Mouse (Mus musculus) liver, embryonic 14.5 days (tissue): ENCODE data around the gene Synpo2l. TPM values are rescaled to one million over a fixed set of nuclear protein-coding genes. Genes with fewer than 3 reads are reported as not detected.
"Not testable (repeated sequence)": the region's sequence is repeated elsewhere in the genome, so short reads cannot be mapped to it uniquely, and the experiment has no call there.

Source experiments
- ATAC-seq: fragments of 200-750 bp; cut with Nextera tagmentation; 2 replicates; pipeline ENCODE4 v1.8.0; 2017; ENCODE audit warnings: moderate number of reproducible peaks, mild to moderate bottlenecking, moderate library complexity; ENCODE audit not compliant: insufficient read depth
- DNase-seq, 3 experiments: peaks; one replicate each; pipeline ENCODE4 v3.0.0-alpha.2; 2012 to 2013; ENCODE audit warnings: low read depth in 3 of 3, low spot score in 3 of 3
- H3K27ac ChIP-seq: fragments of 300-500 bp; sonication (generic); 2 replicates; pipeline ENCODE4 v1.5.1; 2014; ENCODE audit warnings: moderate library complexity, mild to moderate bottlenecking, control low read depth, inconsistent platforms
- H3K27me3 ChIP-seq: fragments of 300-500 bp; sonication (generic); 2 replicates; pipeline ENCODE4 v1.6.1; 2014; ENCODE audit warnings: mild to moderate bottlenecking, low read length, moderate library complexity; ENCODE audit not compliant: control insufficient read depth, insufficient read depth
- H3K36me3 ChIP-seq: fragments of 300-500 bp; sonication (generic); replicated peaks from 2 replicates; pipeline ENCODE4 v1.6.1; 2014; ENCODE audit warnings: low read depth; ENCODE audit not compliant: control insufficient read depth, insufficient read depth
- H3K4me1 ChIP-seq, 2 experiments: fragments of 200-500 bp in 1 of 2; fragments of 300-500 bp in 1 of 2; sonication (generic) in 1 of 2; replicated peaks; 2 replicates each; pipeline ENCODE4 v1.6.1; 2012 to 2014; ENCODE audit warnings: antibody characterized with exemption in 1 of 2, inconsistent platforms in 1 of 2, low read length in 1 of 2; ENCODE audit not compliant: control insufficient read depth in 2 of 2, insufficient read depth in 2 of 2
- H3K4me2 ChIP-seq: fragments of 300-500 bp; sonication (generic); 2 replicates; pipeline ENCODE4 v1.6.1; 2014; ENCODE audit warnings: low read depth, mild to moderate bottlenecking, control low read depth, moderate library complexity
- H3K4me3 ChIP-seq, 2 experiments: fragments of 200-500 bp in 1 of 2; fragments of 300-500 bp in 1 of 2; sonication (generic) in 1 of 2; 2 replicates each; pipeline ENCODE4 v1.5.1; 2012 to 2014; ENCODE audit warnings: low read depth in 2 of 2, low read length in 2 of 2, mild to moderate bottlenecking in 2 of 2, control low read depth in 1 of 2, inconsistent platforms in 1 of 2, moderate library complexity in 1 of 2; ENCODE audit not compliant: insufficient read depth in 1 of 2
- H3K9ac ChIP-seq: fragments of 300-500 bp; sonication (generic); replicated peaks from 2 replicates; pipeline ENCODE4 v1.6.1; 2014; ENCODE audit warnings: mild to moderate bottlenecking, control low read depth, moderate library complexity
- H3K9me3 ChIP-seq: fragments of 300-500 bp; sonication (generic); 2 replicates; pipeline ENCODE4 v1.6.1; 2016; ENCODE audit warnings: low read length, mixed read lengths; ENCODE audit not compliant: control insufficient read depth
- CTCF ChIP-seq: IDR thresholded peaks from 2 replicates; pipeline ENCODE4 v1.5.1; 2016; ENCODE audit warnings: antibody characterized with exemption, low read depth, control low read depth
- EP300 ChIP-seq: IDR thresholded peaks from 2 replicates; pipeline ENCODE4 v1.6.1; 2016; ENCODE audit warnings: antibody characterized with exemption, low read depth
- WGBS: fragments of 180-500 bp; shearing (Covaris S2); extraction: QIAGEN DNeasy Blood & Tissue Kit; methylation state at CpG from one replicate; pipeline ENCODE4 v1.1.7; 2014; ENCODE audit not compliant: insufficient replicate concordance; 5-methylcytosine and 5-hydroxymethylcytosine counted together
- polyA plus RNA-seq, 2 experiments: library from polyadenylated mRNA; depleted of rRNA in 1 of 2; stranded (reverse) in 1 of 2; unstranded in 1 of 2; fragments of >200 nt; fragmentation: Nextera tagmentation in 1 of 2; extraction: Ambion mirVana in 1 of 2; gene quantifications; 2 replicates each; pipeline versions ENCODE4 v1.2.1 to v1.2.3; 2012 to 2014

Gene Synpo2l
- polyA plus RNA-seq, 2 experiments: 0.02 TPM; not detected in 1

DNA sequence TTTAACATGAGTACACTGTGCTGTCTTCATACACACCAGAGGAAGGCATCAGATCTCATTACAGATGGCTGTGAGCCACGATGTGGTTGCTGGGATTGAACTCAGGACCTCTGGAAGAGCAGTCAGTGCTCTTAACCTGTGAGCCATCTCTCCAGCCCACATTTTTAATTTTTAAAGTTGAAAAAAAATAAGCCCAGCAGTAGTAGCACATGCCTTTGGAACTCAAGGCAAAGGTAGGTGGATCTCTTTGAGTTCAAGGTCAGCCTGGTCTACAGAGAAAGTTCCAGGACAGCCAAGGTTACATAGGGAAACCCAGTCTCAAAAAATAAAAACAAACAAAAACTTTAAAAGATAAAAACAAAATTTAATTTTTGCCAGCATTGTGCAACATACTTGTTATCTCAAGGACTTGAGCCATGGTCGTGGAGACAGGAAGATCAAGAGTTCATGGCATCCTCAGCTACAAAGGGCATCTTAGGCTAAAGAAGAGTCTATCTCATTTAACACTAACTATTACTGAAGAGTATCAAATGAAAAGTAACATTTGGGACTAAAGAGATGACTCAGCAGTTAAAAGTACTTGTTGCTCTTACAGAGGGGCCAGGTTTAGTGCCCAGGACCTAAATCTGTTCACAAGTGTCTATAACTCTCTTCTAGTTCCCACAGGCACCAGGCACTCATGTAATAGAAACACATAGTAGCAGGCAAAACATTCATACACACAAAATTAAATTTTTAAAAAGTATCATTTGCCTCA is 30.2 kb downstream of the Synpo2l start:
- no peak overlapping the region for H3K9ac ChIP-seq
- 63% methylated on average over 2 of the region's 2 CpGs for WGBS
- no peak for TF ChIP-seq EP300
- no peak for TF ChIP-seq CTCF
- no peak for DNase-seq
- H3K27me3 ChIP-seq: no peaks in the 10 kb centered on the region
- no peak for ATAC-seq
- peaks cover 17 to 20% of the 10 kb centered on the region in 2 experiments for H3K4me1 ChIP-seq
- no peaks in the 10 kb centered on the region for H3K9me3 ChIP-seq
- no peak overlapping the region for H3K4me3 ChIP-seq
- no peak overlapping the region for H3K27ac ChIP-seq
- H3K36me3 ChIP-seq: no peaks in the 10 kb centered on the region
- H3K4me2 ChIP-seq: no peak overlapping the region

GRCm38 (mm10) chr14:20636968-20637367 is 31.2 kb downstream of the Synpo2l start:
- DNase-seq, H3K9me3 ChIP-seq, H3K27ac ChIP-seq, ATAC-seq, H3K9ac ChIP-seq, H3K4me2 ChIP-seq, H3K27me3 ChIP-seq, H3K36me3 ChIP-seq, H3K4me3 ChIP-seq: not testable (repeated sequence)
- peaks cover 15 to 17% of the 10 kb centered on the region in 2 experiments for H3K4me1 ChIP-seq
- 90% methylated on average over 3 of the region's 3 CpGs for WGBS

DNA sequence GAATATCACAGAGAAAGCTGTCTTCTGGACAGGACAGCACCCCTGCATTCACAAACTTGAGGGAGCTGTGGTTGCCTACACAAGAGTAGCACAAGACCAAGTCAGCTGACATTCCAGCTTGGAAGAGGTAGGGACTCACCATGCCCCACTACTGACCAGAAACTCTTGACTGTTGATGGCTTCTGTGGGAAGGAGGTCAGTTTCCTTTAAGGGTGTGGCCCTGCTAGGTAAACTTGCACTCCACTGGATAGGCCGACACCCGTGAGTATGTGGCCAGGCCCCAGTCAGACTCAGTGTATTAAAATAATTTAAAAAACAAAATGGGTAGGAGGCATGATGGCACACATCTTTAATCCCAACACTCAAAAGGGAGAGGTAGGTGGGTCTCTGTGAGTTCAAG is 32.6 kb downstream of the Synpo2l start:
- H3K9ac ChIP-seq: no peak overlapping the region
- no peak overlapping the region for H3K4me3 ChIP-seq
- WGBS: 38% methylated on average over 2 of the region's 2 CpGs
- no peak overlapping the region for H3K27ac ChIP-seq
- H3K4me1 ChIP-seq: peaks cover 10 to 12% of the 10 kb centered on the region in 2 experiments
- H3K27me3 ChIP-seq: no peaks in the 10 kb centered on the region
- no peaks in the 10 kb centered on the region for H3K36me3 ChIP-seq
- TF ChIP-seq EP300: no peak
- TF ChIP-seq CTCF: no peak
- ATAC-seq (no peak), DNase-seq (no peak)
- no peak overlapping the region for H3K4me2 ChIP-seq
- H3K9me3 ChIP-seq: no peaks in the 10 kb centered on the region

- Histone ChIP-seq H3K27ac (no peak overlapping the region), H3K4me2 (no peak overlapping the region), H3K9me3 (no peaks in the 10 kb centered on the region), H3K4me1 (0 out of 4 replicates have a peak, but pooled peaks cover 0 to 5% of the 10 kb centered on the region in 2 experiments), H3K9ac (no peak overlapping the region), H3K4me3 (no peak overlapping the region), H3K27me3 (no peaks in the 10 kb centered on the region), H3K36me3 (no peaks in the 10 kb centered on the region)
- DNase-seq (no peak), ATAC-seq (no peak)
- no peak for TF ChIP-seq EP300
- TF ChIP-seq CTCF: no peak
- 48% methylated on average over 4 of the region's 4 CpGs for WGBS
These were observed 36.9 kb downstream of the Synpo2l start for GRCm38 (mm10) chr14:20631253-20631652.

GRCm38 (mm10) chr14:20626971-20627370 is 41.2 kb downstream of the Synpo2l start:
- ATAC-seq (no peak), DNase-seq (no peak)
- Histone ChIP-seq H3K4me3 (no peak overlapping the region), H3K4me1 (peaks cover 3 to 4% of the 10 kb centered on the region in 2 experiments; a peak in 2 of 4 replicates), H3K4me2 (no peak overlapping the region), H3K9ac (no peak overlapping the region), H3K36me3 (no peaks in the 10 kb centered on the region), H3K27me3 (no peaks in the 10 kb centered on the region), H3K27ac (no peak overlapping the region), H3K9me3 (no peaks in the 10 kb centered on the region)
- WGBS: 61% methylated on average over 3 of the region's 3 CpGs
- no peak for TF ChIP-seq CTCF
